Mouse (Mus musculus) CH12.LX (cell line): ENCODE results near the gene Itga9.

Source experiments
- CTCF ChIP-seq, 2 experiments: IDR thresholded peaks in 1 of 2; conservative IDR thresholded peaks in 1 of 2; 2 replicates each; pipeline ENCODE4 v1.5.1; 2011 to 2012; ENCODE audit warnings: low read depth in 2 of 2, low read length in 2 of 2, improper control_type of control experiment in 1 of 2, inconsistent platforms in 1 of 2, mild to moderate bottlenecking in 1 of 2, moderate library complexity in 1 of 2
- HCFC1 ChIP-seq: IDR thresholded peaks from 2 replicates; pipeline ENCODE4 v1.6.1; 2012; ENCODE audit warnings: low read depth, mild to moderate bottlenecking, inconsistent platforms, low read length, improper control_type of control experiment

GRCm38 (mm10) chr9:118622376-118623166 lies 16.1 kb downstream of the Itga9 start:
- no peak for TF ChIP-seq CTCF (conservative IDR thresholded peaks at IDR 0.05 in 1 of 2, IDR thresholded peaks at IDR 0.05 in 1 of 2; ENCODE audit: low read depth in 2 of 2, low read length in 2 of 2)
- no peak for TF ChIP-seq HCFC1
